Mouse (Mus musculus) right cerebral cortex, postnatal 14 days (tissue): ENCODE results near the gene Fnbp4.

Experiments used
- DNase-seq: peaks from one replicate; pipeline ENCODE4 v3.0.0; 2022

The Fnbp4 gene

GRCm38 (mm10) chr2:90745053-90745678 lies at the start of gene Fnbp4:
Gene Fnbp4 (plus strand): TSS chr2:90745370.
- peak; percentile 96 for DNase-seq

GRCm38 (mm10) chr2:90700943-90701342 lies 44.2 kb upstream of the Fnbp4 start:
- DNase-seq = no peak

DNA sequence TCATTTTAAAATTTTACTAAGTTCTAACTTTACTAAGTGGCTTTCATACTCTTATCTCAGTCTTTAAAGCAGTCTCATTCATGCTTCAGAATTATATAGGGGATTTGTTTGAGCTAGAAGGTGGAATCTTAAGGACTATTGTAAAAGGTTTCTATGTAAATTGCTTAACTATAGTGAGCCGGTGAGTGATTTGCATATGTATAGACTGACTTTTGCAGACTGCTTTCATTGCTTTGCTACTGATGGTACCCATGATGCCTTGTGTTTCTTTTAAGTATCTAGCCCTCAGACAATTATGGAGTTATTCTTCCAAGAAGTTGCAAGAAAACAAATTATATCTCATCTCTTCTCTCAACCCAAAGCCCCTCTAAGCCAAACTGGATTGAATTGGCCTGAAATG lies 36.6 kb upstream of the Fnbp4 start:
- no peak for DNase-seq

- no peak for DNase-seq
Measured at GRCm38 (mm10) chr2:90715555-90716092, 29.5 kb upstream of the Fnbp4 start.

- no peak for DNase-seq
Measured at GRCm38 (mm10) chr2:90717366-90717765, 27.8 kb upstream of the Fnbp4 start.

DNA sequence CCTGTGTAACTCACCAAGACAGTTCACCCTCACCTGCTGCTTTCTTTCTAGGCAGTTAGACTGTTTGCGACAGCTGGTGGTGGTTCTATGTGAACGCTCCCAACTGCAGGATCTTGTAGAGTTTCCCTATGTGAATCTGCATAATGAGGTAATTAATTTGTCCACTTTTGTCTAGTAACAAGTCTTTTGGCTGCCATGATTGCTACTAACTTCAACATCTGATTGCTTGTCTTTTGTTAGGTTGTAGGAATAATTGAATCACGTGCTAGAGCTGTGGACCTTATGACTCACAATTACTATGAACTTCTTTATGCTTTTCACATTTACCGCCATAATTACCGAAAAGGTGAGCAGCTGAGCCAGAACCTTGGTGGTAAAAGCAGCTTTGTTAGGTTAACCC lies 27.2 kb upstream of the Fnbp4 start:
- no peak for DNase-seq

GRCm38 (mm10) chr2:90726818-90727217 lies 18.4 kb upstream of the Fnbp4 start:
- no peak for DNase-seq

- no peak for DNase-seq
Measured at GRCm38 (mm10) chr2:90735326-90735725, 9.8 kb upstream of the Fnbp4 start.

DNA sequence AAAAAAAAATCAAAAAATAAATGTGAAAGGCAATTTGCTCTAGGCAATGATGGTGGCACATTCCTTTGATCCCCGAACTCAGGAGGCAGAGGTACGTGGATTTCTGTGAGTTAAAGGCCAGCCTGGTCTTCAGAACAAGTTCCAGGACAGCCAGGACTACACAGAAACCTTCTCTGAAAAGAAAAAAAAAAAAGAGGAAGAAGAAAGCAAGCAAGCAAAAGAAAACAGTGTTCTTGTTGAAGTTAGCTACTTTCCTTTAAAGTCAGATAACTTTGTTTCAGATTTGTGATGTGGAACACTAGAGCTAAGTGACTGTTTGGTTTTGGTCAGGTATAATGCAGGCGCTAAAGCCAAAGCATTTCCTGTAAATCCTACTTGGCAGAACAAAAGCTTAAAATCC lies 6.4 kb upstream of the Fnbp4 start:
- no peak for DNase-seq

DNA sequence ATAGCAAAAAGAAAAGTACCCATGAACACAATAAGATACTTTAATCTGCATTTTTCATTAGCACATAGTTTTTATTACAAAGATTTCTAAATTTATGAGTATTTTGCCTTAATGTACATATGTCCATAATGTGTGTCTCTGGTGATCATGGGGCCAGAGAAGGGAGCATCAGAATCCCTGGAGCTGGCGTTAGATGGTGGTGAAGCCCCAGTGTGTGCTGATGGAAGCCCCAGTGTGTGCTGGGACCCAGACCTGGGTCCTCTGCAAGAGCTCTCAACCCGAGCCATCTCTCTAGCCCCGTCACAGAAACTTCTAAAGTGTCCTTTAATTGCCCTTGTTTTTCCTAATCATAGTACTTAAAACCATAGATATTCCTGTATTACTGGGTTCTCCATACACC lies 5.8 kb upstream of the Fnbp4 start:
- DNase-seq = no peak

GRCm38 (mm10) chr2:90739921-90740320 lies 5.2 kb upstream of the Fnbp4 start:
- no peak for DNase-seq

DNA sequence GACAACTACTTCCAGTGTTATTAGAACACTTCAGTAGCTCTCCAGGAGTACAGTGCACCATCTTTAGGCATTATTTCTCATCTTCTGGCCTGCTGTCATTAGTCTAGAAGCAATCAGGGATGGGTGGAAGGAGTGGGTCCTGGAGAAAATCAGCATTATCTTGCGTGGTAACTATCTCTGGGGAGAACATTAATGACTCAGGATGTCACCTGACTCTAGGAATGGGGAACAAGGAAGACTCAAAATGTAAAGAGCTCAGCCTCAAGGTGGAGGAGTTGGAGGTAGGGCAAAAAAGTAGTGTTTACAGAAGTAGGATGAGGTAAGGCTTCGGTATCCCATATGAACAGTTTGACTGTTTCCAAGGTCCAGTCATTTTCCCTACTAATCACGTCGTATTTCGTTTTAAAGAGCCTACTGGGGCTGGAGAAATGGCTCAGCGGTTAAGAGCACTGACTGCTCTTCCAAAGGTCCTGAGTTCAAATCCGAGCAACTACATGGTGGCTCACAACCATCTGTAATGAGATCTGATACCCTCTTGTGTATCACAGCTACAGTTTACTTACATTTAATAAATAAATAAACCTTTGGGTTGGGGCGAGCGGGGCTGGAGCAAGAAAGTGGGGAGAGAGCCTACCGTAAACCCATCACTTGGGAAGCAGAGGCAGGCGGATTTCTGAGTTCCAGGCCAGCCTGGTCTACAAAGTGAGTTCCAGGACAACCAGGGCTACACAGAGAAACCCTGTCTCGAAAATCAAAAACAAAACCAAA lies 701 bp upstream of the Fnbp4 start:
- no peak for DNase-seq

DNA sequence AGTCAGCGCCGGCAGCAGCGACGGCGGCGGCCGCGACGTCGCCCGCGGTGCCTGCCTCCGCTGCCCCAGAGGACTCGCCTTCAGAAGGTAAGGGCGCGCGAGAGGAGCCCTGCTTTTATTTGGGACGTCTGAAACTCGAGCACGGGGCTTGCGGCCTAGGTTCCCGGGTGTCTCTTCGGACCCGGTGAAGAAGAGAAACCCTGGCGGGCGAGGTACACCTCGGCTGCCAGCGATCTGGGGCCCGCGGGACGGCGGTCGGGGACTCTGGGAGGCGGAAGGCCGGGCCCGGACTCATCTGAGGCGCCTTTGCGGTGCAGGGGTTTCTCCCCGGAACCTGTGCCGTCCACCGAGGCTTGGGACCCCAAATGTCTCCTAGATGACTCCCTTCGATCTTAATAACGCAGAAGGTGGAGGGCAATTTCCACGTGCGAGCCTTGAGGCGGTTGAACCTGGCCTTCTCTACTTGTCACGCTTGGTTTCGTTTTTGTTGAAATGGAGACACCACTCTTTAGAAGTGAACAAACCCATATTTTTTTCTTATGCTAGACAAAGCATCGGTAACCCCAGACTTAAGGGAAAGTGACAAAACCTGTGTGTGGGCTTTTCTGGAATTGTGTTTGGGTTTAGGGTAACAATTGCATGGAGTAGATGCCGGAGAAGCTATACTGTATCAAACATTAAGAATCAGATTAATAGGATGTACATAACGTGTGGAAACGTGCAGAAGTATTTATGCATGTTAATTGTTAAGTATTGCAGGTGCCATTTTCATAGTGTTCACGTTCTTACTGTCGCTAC lies 769 bp downstream of the Fnbp4 start:
- DNase-seq = peak; percentile 43

DNA sequence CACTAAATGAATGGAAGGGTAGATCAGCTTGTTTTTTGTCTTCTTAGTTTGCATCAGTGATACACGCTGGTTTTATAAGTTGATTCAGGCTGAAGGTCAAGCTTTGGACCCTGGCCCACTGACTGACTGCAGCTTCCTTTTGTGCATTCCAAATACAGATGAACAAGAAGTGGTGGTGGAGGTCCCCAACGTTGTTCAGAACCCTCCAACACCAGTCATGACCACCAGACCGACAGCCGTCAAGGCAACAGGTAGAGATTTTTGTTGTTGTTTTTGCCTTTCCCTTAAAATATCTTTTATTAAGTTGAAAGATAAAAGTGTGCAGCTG lies 1.3 kb downstream of the Fnbp4 start:
- DNase-seq = no peak

GRCm38 (mm10) chr2:90747131-90747530 lies 2.0 kb downstream of the Fnbp4 start:
- DNase-seq = no peak

DNA sequence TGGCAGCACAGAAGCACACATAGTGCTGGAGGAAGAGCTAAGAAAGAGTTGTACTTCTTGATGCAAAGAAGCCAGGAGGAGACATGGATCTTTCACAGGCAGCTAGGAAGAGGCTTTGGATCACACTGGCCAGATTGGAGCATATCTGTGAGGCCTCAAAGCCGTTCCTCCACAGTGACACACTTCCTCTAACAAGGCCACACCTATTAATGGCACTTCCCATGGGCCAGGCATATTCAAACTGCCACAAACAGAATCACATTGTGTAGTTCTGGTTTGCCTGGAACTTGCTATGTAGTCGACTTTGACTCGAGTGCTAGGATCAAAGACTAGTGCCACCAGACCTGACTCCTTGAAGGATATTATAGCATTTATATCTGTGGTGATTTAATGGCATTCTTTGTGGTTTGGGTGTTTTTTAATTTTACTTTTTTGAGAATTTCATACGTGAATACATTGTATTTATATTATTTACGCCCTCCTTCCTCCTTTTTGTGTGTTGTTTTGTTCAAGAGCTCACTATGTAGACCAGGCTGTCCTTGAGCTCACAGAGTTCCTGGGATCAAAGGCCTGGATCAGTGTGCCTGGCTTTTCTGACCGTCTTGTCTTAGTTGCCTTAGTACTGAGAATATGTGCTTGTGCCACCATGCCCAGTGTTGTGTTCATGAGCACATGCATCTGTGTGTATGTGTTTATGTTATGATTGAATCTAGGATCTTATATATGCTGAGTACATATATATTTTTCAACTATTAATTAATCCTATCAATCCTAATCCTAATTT lies 4.7 kb downstream of the Fnbp4 start:
- no peak for DNase-seq

DNA sequence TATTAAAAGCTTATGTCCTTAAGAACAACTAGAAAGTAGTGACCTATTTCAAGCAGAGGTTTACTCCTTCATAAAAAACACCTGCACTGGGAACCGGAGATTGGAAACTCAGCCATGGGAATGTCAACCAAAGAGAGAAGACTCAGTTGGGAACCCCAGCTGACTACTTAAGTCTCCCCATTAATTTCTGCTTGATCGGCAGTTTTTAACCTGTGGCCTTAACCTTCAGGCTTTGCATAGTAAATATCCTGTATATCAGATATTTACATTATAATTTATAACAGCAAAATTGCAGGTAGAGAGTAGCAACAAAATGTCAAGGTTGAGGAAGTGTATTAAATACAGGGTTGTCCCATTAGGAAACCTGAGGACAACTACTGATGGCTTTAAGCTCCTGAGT lies 8.4 kb downstream of the Fnbp4 start:
- no peak for DNase-seq

GRCm38 (mm10) chr2:90754188-90754587 lies 9.0 kb downstream of the Fnbp4 start:
- DNase-seq = no peak

DNA sequence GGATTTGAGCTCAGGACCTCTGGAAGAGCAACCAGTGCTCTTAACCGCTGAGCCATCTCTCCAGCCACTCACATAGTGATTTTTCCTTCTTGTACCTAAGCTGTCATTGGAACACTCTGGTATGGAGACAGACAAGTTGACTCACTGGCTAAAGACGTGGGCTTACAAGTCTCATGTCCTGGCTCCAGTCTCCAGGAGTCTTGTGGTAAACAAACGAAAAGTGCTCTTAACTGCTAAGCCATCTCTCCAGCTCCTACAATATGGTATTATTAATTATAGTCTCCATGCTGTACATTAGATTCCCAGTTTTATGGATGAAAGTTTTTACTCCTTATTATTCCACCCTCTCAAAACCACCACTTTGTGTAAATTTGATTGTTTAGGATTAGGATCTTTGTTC lies 20.0 kb downstream of the Fnbp4 start:
- no peak for DNase-seq

- DNase-seq = no peak
Measured at GRCm38 (mm10) chr2:90781323-90781722, 36.2 kb downstream of the Fnbp4 start.

DNA sequence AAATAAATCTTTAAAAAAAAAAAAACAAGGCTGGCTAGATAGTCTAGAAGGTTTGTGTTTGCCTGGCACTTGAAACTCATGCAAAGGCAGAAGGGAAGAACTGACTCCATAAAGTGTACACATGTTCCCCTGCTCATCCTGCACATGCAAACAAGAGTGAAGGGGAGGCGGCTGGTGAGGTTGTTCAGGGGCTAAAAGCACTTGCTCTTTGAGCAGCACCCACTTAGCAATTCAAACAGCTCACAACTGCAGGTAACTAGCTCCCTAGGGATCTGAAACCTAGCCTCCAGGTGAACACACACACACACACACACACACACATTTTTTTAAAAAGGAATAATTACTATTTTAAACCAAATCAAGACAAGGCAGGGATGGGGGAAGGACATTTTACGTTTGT lies 36.8 kb downstream of the Fnbp4 start:
- no peak for DNase-seq

DNA sequence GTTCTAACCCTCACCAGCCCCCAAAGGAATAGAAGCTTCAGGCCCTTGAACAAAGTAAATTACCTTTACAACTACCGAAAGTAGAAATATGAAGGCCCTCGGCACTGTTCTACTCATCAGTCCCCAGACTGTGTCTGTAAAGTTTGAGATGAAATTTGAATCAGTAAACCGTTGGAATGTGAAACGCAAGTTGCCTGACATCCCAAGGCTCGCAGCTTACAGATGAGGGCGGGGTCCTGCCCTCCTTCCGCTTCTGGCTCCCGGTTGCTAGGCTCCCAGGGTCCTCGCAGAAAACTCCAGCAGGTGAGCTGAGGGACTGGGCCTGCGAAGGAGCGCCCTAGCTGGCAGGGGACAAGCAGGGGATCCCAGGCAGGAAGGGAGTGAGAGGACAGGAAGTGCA lies 37.3 kb downstream of the Fnbp4 start, which contains the start of gene Agbl2:
Gene Agbl2, plus strand, starts transcription at position 270 of the 400 bp plus-strand sequence.
- no peak for DNase-seq
